Mouse (Mus musculus) megakaryocyte progenitor cell, adult 5-6 weeks (primary cell): Measurements from ENCODE around the gene Cntnap2. TPM values are rescaled to one million over a fixed set of nuclear protein-coding genes. Genes with fewer than 3 reads are reported as not detected.

Source experiments
- ATAC-seq: replicated peaks from 2 replicates; pipeline ENCODE4 v1.8.0; 2016; ENCODE audit warnings: mild to moderate bottlenecking, moderate TSS enrichment, inconsistent platforms; ENCODE audit not compliant: poor library complexity
- total RNA-seq, 2 experiments: library from RNA; stranded (forward) in 1 of 2; stranded (reverse) in 1 of 2; fragments of 157-497, 149-512 nt in 1 of 2; fragments of 200-1000 nt in 1 of 2; gene quantifications; 2 replicates each; pipeline versions ENCODE4 v1.2.3 to v1.2.4; 2015 to 2017

Gene Cntnap2
- total RNA-seq, 2 experiments from 2014 or later = not detected

DNA sequence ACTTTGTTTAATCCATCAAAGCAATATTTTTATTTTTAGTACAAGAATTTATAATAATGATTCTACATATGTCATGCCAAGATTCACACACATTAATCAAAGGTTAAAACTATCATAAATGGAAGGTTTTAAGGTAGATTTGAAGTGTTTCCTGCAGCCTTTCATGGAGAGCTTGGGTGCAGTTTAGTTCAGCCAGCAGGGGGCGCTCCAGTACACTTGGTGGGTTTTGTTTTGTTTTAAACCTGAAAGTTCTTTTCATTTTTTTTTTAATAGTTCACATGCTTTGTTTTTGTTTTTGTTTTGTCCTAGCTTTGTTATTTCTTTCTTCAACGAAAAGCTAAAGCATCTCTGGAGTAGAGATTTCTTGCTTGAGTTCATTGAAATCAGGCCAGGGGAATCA is 264.3 kb downstream of the Cntnap2 start:
- ATAC-seq = peak; percentile 61

DNA sequence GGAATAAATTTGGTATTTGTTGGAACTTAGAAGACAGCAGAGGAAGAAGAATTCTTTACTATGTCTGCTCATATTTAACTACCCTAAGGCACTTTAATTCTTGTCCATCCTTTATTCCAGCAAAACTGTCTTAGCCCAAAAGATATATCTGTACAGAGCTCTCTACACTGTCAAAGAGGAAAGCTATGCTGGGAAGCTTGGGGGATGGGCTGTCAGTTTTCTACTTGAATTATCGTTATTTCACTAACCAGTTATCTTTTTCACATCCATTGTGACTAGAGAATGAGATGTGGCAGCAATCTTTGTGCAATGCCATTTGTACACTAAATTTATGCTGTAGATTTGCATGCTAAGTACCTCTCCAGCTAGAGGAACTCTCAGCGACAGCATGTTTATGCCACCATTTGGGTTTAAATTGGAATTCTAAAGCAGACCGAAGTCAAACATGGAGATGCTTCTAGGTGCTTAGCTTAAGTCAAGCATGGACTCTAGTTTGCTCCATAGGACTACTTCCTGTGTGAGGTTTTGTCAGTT is 268.9 kb downstream of the Cntnap2 start:
- no peak for ATAC-seq

DNA sequence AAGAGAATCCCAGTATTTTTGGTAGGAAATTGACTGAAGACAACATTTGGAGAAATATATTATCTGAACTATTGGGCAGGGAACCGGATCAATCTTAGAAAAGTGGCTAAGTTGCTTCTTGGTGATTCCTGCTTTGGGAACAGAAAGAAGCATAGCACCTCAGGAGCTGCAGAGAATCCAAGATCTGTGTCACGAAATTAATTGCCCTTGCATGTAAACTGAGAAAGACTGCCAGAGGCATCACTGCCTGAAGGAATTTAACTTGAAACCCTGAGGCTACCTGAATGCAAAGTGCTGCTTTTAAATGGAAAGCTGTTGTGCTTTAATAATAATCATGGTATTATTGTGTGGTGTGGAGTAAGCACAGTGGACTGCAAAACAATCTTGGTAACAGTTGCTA is 286.2 kb downstream of the Cntnap2 start:
- no peak for ATAC-seq

DNA sequence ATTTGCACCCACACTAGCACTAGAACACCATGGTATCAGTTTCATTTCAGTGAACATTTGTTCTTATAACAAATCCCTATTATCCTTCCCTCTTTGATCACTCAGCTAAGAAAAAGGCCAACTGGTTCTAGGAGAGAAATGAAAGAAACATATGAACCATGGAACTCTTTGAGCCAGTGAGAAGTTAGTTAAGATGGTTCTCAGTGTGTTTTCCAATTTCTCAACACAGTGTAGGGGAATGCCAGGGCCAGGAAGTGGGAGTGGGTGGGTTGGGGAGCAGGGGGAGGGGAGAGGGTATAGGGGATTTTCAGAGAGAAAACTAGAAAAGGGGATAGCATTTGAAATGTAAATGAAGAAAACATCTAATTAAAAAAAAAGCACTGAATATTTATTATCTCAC is 286.8 kb downstream of the Cntnap2 start:
- ATAC-seq = no peak

GRCm38 (mm10) chr6:45366442-45366841 is 307.3 kb downstream of the Cntnap2 start:
- ATAC-seq = no peak

- no peak for ATAC-seq
These were observed 322.0 kb downstream of the Cntnap2 start for GRCm38 (mm10) chr6:45381126-45381525.

GRCm38 (mm10) chr6:45389034-45389433 is 329.9 kb downstream of the Cntnap2 start:
- no peak for ATAC-seq

DNA sequence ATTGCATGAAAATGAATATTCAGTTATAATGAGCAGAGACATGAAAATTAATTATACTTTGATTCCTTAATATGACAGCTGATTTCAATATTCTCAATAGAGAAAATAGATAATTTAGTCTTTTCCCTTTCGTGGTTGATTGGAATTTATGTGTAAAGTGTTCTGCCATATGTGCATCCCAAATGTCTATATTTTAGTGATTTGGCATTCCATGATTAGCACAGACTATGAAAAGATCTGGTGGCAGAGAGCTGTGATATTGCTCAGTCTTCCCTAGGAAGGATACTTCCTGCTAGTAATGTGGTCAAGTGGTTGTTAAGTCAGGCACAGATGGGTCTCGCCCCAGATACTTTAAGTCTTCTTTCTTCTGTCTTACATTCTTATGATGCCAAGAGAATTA is 354.5 kb downstream of the Cntnap2 start:
- no peak for ATAC-seq

- ATAC-seq = no peak
These were observed 396.3 kb downstream of the Cntnap2 start for GRCm38 (mm10) chr6:45455424-45455823.

DNA sequence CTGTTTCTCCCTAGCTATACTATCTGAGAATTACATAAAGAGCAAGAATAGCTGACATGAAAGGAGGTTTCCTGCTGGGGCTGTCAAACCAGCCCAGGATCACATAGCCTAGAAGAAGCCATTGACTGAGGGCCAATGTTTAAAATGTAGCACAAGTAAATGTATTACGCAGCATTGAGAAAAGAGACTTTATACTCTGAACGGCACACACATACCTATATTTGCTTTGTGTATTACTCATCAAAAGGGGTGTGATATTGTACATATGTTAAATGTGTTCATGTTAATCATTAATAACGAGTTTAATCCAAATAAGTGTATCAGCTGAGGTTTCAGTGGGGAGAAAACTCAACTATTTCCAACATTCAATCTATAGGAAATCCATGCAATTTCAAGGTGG is 459.1 kb downstream of the Cntnap2 start:
- no peak for ATAC-seq

DNA sequence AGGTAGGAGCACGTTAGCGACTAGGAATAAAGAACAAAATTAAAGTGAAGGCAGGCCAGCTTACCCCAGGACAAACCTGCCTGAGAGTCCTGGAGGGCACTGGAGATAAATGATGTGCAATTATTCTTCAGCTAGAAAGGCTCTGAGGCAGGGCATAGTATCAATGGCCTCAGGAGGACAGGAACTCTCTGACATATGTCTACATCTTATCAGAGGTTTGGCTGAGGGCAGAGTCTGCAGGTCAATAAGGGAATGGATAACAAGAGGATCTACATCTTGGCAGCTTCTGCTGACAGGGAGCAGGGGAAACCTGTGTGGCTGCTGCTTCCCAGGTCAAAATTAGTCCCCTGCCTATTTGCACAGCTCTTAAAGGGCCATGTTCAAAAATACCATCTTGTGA is 477.8 kb downstream of the Cntnap2 start:
- no peak for ATAC-seq

DNA sequence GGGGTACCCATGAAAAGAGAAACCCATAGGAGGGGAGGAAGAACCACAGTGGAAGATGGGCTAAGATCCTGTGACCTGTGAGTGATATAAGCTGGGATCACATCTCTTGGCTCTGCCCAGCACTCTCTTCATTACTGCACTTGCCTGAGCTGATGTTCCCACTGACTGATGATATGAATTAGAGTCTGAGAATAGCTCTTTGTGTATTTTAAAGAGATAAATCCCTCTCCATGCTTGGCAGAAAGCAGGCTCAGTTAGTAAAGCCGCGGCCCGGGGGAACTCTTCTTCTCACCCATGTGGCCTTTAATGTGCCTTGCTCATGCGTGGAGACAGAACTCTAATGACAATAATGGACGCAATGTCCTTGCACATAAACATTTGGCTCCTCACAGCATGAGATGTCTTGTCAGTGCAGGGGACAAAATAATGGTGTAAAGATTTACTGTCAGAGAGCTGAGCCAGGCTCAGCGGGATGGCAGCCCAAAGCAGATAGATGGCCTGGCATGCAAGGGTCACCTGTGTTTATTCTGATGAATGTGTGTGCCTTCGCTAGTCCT is 485.2 kb downstream of the Cntnap2 start:
- no peak for ATAC-seq

DNA sequence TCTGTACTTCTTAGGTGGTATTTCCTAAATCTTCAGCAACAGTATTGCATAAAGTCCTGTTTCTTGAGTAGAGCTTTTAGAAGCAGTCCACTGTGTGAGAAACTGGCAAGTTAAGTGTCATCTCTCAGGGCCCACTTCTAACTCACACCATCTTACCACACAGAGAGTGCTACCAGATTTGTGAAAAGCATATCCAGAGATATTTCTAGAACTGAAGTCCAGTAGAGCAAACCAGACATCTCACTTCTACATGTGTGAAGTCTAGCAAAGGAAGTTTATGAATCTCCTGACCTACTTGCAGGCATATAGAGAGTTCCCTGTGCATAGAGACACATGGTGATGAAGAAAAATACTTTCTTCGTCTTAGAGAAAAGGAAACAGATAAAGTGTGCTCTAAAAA is 500.6 kb downstream of the Cntnap2 start:
- no peak for ATAC-seq

DNA sequence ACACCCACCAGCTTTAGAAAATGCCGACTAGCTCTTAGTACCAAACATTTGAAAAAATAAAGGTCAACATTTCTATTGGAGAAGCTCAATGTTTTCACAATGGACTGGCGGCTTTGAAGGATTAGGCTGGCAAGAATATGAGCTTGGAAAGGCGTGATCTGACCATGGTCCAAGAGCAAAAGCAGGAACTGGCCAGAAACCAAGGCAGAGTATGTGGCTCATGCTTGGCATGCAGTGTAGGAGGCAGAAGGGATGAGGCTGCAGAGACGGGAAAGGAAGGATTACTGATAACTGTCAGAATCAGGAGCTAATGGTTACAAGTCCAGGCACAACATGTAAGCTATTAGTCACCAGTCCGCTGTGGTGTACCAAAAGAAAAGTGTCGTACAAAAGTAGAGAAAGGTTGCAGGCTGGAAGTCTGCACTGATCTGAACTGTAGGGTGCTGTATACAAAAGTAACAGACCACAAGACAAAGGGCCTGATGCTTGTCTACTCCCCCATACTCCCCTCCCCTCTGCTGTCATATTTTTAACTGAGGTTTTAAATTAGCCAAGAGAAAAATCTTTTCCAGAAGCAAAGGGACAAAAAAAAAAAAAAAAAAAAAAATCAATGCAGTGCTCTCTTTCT is 525.4 kb downstream of the Cntnap2 start:
- no peak for ATAC-seq

DNA sequence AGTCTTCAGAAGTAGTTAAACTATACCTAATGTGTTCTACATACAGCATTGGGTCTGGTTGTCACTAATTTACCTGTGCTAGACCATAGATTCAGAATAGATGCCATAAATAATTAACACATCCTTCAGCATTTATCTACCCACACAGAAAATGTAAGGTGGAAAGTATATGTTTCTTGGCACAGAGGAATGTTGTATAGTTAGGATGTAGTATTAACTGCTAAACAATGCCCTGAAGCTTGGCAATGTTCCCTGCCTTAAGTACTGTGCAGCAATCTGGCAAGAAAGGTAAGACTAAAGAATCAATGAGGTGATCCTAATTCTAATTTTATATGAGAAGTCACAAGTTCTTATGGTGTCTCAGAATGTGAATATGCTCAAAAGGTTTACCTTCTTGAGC is 529.9 kb downstream of the Cntnap2 start:
- no peak for ATAC-seq

DNA sequence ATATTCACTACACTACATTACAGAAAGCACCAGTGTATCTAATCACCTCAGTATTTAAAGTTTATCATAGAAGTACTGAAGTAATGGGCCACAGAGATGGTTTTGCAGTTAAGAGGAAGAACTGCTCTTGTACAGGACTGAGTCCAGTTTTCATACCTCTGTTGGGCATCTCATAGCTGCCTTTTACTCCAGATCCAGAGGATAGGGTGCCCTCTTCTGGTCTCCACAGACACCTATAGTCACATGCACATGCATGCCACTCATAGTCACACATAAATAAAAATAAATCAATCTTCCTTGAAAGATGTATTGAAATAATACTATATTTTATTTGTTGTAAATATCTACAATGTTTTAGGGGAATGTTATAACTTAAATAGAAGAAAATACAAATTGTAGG is 587.9 kb downstream of the Cntnap2 start:
- no peak for ATAC-seq

- ATAC-seq = no peak
These were observed 589.3 kb downstream of the Cntnap2 start for GRCm38 (mm10) chr6:45648419-45648818.

- no peak for ATAC-seq
These were observed 641.1 kb downstream of the Cntnap2 start for GRCm38 (mm10) chr6:45700287-45700686.

- no peak for ATAC-seq
These were observed 732.5 kb downstream of the Cntnap2 start for GRCm38 (mm10) chr6:45791612-45792011.

DNA sequence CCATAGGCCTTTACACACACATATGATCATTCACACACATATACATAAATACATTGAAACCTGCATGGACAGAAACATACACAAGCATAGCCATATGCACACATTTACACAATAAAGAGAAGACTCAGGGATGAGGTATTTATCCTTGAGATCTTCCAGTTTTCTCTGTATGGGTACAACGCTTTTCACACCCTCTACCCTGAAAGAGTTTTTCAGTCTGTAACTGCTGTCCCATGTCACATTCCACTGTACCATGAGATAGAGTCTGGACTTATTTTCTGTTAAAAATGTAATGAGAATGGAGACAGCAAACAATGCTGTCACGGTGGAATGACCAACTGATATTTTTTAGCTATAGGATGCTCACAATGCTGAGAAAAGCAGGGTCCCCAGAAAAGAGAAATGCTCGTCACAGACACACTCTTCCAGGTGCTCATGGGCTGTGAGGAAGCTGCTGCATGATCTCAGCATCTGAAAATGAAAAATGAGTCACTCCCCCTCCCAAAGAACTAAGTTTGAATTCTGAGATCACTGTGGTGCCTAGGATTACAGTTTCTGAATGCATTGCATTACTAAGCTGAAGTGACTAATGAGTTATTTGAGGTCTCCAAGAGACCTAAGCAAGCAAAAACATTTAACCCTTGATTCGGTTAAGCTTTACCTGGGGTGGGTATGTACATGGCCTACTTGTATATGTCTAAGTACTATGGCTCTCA is 782.6 kb downstream of the Cntnap2 start:
- ATAC-seq = no peak

- no peak for ATAC-seq
These were observed 784.6 kb downstream of the Cntnap2 start for GRCm38 (mm10) chr6:45843736-45844135.

- no peak for ATAC-seq
These were observed 812.3 kb downstream of the Cntnap2 start for GRCm38 (mm10) chr6:45871409-45871992.
